Mouse (Mus musculus): Measurements from ENCODE around the gene Unc5a.

- no peak for TF ChIP-seq CTCF (IDR thresholded peaks at IDR 0.05; ENCODE audit: control insufficient read depth, insufficient read depth, low read length)
- no peak for TF ChIP-seq POLR2A (IDR thresholded peaks at IDR 0.05; ENCODE audit: borderline replicate concordance, control insufficient read depth, low read depth, low read length)
Measured at GRCm38 (mm10) chr13:54959059-54959701, 10.0 kb downstream of the Unc5a start.

Measured in bone marrow, adult 2 months (tissue).